Mouse (Mus musculus): ENCODE data around the gene Ulk4.

Gene Ulk4

DNA sequence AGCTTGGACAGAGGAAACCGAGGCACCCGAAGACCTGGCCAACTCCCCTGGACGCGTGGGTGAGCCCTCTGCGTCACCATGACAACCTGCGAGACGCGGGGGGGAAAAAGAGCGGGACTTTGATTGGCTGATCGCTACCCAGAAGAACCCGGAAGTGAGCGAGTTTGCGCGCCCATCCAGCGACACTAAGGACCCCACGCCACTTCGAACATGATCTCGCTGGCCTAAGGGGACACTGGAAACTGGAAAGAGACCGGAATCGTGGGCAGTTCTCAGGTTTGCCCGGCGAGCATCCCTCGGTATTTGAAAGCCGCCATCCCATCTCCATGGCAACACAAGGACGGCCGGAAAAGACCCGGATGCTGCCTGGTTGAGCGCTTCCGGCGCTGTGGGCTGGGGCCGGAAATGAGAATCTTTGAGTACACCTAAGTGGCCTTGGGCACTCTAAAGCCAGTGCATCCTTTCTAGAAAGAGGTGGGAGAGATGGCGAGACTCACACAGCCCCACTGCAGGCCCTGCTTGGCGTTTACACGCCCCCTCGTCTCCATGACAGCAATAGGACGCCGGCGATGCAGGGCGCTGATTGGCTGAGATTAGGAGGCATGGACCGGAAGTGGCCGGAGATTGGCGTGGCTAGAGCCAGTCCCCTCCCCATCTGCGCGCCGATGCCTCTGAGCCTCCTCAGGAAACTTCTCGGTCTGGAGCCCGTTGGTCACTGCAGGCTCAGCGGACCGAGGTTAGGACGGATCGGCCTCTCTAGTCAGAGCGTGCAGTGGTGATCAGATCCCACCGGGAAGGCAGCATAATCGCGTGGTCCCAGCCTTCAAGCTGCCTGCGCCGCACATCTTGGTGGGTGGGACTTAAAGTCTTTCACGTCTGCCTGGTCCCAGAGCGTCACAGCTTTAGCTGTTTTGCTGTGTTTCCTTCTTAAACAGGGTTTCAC lies at the start of gene Ulk4:
TSS of gene Ulk4 (minus strand) at position 80 of the 943 bp plus-strand sequence.
- DNase-seq = peak; percentile 89

DNA sequence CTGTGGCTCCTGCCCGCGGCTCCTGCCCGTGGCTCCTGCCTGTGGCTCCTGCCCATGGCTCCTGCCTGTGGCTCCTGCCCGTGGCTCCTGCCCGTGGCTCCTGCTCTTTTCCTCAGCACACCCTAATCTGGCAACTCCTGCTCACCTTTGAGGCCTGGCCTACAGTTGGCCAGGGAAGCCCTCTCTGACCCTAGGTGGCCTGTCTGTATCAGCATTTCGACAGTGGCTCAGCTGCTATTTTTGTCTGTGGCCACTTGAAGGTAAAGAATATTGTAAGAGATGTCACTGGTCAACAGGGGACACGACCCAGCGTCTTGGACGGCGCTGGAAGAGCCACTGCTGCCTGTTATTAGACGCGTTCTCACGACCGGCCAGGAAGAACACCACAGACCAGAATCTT lies 45.0 kb upstream of the Ulk4 start:
- no peak for DNase-seq

DNA sequence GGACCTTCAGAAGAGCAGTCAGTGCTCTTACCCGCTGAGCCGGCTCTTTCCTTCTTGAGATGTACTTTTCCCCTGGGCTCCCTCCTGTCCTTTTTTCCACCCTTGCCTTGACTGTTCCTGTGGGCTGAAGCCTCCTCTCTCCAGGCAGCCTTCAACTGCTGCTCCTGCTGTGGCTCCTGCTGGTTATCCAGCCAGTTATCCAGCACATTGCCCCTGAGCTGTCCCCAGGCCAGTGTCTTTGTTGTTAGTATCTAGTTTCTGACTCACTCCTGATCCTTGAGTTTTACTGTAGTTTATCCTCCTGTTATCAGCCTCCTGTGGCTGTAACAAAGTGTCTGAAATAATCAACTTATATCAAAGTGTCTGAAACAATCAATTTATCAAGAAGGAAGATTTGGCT lies 44.1 kb upstream of the Ulk4 start:
- DNase-seq = no peak

DNA sequence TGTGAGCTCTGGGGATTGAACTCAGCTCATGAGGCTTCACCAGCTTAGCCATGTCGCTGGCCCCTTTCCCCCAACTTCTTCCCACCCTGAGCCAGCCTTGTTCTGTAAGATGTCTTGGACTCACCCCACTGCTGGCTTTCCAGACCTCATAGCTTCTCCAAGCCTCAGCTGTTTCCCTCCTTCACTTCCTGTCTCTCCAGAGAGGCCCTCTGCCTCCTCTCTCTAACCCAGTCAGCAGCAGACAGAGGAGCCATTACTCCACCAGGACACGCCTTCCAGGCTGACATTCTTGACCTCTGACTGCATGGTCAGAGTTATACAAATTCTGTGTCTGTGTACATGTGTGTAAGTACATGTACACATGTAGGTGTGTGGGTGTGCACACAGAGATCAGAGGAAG lies 43.4 kb upstream of the Ulk4 start:
- DNase-seq = no peak

DNA sequence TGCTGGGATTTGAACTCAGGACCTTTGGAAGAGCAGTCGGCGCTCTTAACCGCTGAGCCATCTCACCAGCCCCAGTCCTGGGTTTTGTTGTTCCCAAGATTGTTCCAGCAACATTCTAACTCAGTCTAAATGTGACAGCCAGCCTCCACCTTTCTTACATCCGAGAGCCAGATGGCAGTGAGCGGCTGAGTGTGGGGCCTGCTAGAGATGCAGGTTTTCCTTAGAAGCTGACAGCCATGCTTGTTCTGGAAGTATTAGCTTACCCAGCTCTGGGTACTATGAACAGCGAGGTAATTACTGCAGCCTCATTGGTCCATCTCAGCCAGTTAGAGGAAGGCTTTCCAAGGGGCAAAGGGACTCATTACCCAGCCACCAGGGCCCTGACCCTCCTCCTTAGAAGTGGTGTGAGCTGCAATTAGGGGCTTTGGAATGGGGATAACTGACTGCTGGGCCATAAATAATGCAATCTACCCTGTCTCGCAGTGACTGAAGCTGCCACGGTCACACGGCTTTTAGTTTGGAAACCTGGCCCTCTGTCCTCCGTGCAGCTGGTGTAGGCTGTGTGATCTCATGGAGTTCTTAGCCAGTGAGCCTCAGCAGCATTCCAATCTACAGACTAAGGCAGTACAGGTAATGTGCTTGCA lies 42.4 kb upstream of the Ulk4 start:
- no peak for DNase-seq

DNA sequence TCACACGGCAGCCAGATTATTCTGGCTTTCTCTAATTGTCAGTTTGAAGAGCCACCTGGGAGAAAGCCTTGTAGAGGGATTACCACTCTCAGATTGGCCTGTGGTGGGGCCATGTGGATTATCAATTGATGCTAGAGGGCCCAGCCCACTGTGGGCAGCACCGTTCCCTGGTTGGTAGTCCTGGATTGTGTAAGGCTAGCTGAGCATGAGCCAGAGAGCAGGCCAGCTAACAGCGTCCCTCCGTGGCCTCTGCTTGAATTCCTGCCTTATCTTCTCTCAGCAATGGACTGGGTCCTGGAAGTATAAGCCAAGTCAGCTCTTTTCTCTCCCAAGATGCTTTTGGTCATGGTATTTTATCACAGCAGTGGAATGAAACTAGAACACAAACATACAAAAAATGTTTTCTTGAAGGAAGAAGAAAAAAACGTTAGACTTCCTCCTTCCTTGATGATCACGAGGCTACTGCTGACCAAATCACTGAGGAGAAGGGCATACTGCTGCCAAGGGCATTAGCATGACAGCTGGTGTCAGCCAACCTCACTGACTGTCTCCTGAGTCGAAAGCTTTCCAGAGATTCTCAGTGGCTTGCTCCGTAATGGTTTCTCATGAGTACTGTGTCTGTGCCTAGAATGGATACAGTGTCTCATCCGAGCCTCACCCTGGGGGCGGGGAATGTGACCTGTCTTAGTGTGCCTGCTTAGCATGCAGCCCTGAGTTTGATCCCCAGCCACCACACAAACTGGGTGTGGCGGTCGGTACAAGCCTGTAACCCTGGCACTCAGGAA lies 39.8 kb upstream of the Ulk4 start:
- DNase-seq = no peak

DNA sequence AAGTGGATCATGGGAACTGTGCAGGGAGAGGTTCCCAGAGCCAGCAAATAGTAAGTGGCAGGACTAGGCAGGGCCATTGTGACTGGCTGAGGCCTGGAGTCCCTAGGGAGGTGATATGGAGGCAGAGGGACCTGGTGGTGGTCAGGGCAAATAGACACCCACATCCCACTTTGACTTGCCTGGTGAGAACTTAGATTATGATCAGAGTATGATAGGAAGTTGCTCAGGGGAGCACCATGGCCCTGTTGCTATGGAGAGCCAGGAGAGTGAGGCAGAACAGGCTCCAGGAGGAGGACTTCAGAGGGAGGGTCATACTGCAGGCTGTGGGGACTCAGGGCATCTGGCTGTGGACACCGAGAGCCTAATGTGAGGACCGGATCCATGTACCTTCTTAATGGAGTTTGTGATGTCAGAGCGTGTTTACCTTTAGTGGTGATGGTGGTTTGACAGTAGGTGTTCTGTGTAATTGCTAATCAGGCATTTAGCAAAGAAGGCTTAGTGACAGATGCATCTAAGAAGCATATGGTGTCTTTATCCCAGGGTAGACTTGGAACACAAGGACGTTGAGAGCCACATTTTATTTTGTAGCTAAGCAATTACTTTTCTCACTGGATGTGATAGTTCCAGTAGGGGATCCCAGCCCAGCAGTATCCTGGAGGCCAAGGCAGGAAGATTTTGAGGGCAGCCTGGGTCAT lies 39.1 kb upstream of the Ulk4 start:
- no peak for DNase-seq

DNA sequence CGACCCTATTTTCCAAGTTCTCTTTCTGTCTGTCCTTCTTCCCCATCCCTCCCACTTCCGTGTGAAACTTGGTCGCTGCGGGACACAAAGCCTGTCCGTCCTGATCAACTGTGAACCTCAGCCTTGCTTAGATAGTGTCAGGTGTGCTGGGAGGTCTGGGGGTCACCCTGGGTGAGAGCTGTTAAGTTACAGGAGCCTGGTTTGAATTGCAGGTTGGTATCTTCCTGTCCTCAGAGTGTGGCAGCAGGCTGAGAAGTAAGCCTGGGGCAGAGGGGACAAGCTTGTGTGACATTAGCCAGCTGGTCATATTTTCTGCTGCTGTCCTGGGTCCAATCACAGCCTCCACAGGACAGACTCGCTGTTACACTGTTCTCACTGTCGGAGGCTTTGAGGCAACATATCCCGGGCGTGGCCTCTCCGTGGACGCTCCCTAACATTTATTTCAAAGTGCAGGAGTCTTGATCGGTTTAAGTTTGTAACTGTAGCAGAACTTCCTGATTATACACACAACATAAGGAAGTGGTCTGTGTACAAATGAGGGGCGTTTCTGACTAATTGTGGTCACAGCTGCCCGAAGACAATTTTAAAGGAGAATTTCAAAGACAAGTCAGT lies 37.6 kb upstream of the Ulk4 start:
- no peak for DNase-seq

DNA sequence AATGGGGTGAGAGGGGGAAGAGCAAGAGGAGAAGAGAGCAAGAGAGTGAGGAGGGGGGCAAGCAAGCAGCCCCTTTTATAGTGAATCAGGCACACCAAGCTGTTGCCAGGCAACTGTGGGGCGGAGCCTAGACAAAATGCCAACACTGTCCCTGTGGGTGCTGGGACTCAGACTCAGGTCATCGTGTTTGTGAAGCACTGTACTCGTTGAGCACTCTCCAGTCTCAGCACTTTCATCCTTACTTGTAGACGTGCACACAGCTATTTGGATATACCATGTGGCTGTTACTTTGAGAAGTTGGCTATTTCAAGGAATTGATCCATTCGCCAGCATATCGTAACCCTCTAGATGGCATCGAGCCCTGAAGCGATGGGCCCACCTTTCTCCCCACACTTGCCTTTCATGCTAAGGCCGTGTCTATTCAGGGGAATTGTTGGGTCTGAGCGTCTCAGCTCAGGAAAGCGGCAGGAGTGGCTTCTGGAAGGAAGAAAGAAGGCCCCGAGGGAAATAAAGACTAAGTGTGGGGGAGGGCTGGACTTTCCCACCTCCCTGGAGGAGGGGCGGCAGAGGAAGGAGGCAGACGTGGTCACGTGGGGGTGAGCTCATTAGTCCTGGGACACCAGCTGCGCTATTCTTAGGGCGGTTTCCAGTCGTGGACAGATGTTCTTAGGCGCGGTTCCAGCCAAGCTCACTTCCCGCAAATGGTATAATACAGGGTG lies 36.8 kb upstream of the Ulk4 start:
- DNase-seq = peak; percentile 40

DNA sequence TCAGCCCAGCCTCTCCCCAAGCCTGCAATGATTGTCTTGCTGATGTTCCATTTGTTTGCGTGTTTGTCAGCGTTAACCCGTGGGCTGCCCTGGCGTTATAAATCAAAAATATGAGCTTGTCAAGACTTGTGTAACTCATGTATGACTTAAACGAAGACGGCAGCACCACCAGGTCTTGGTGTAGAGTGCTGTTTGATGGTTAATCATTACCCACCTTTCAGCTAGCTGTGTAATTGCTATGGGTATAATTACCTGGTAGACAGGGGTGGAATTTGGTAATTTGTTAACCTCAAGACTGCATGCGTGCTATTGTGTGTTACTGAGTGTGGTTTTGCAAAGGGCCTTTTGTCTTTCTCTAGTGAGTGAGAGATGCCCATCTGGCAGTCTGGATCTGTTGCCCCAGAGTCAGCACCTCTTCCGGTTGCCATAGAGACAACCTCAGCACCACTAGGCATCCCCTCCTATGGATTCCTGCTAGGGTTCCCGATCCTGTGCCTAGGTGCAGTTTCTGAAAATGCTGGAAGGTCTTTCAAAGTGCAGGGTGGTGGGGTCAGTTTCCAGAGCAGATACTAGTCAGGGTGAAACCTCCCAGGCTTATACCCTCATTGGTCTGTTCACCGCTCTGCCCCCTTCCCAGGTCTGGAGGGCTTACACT lies 35.4 kb upstream of the Ulk4 start:
- DNase-seq = no peak

DNA sequence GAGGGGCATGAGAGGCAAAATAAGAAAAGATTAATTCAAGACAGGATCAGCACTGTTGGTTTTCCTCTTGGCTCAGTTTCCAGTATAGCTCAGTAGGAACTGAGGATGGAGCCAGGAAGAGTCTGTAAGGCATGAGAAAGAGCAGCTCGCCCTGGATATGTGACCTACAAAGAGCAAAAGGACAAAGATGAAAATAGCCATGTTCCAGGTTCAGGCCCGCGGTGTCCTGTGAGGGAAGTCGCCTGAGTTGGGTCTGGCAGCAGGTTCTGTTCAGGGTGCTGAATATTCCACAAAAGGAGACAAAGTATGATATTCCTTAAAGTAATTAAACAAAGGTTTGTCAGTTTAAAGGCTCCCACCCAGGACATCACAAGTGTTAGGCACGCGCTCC lies 34.8 kb upstream of the Ulk4 start:
- no peak for DNase-seq

DNA sequence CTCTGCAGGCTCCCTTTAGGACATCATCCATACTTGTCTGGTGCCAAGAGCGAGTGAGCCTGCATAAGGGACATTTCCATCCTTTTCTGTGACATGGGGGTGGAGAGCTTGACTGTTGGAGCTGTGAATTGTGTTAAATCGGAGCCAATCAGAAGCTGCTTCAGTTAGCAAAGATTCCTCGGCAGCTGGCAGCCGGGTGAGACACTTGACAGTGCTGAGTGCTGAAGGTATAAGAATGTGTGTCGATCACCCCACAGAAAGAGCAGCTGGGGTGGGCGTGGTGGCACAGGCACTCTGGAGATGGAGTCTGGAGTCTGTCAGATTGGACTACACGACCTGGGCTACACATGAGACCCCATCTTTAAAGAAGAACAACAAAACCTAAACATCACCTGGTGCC lies 33.5 kb upstream of the Ulk4 start:
- no peak for DNase-seq

DNA sequence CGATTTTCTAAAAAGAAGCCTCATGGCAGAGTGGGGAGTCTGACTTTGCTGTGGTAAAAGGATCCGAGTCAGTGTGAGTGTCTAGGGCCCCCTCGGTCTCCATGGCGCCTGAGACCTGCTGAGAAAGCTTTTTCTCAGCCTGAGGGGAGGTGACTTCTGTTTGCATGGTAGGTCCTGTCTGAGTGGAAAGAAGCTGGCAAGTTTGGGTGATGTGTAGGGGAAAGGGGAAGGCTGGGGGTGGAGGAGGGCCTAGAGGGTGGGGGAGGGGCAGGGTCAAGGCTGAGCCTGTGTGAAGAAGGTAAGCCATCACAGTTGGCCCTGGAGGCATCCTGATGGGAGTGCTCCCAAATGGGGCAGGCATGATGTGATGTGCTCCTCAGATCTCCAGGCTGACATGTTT lies 32.3 kb upstream of the Ulk4 start:
- DNase-seq = no peak

DNA sequence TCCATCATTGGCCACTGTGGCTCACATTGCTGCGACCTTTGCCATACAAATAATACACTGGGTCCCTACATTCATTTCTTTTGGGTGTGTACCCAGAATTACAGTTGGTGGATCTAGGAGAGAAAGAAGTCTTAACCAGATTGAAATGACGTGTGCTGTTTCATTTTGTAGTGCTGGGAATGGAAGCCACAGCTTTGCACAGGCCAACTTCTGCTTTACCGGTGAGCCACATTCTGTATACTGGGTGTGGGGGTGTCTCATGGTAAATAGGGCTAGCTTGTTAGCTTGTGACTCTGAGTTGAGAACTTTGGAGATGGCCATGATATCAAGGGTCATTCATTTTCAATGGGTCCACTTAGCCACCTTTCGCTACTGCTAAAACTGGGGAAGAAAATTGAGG lies 28.5 kb upstream of the Ulk4 start:
- no peak for DNase-seq

DNA sequence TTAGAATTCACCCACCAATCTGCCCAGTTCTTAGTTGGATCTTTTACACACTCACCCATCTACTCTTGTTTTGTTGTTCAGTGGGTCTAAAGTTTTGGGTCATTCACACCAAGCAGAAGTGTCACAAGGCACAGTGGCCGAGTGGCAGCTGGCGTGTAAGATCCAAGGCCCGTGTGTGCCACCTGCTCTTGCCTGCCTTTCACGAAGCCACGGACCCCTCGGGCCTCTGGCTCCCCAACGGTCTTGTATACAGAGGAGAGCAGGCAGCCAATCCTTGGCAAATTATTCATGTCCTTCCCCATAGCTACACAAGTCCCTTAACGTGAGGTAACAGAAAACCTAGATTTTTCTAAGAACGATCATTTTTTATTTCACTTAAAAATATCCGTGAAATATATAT lies 27.5 kb upstream of the Ulk4 start:
- DNase-seq = no peak

DNA sequence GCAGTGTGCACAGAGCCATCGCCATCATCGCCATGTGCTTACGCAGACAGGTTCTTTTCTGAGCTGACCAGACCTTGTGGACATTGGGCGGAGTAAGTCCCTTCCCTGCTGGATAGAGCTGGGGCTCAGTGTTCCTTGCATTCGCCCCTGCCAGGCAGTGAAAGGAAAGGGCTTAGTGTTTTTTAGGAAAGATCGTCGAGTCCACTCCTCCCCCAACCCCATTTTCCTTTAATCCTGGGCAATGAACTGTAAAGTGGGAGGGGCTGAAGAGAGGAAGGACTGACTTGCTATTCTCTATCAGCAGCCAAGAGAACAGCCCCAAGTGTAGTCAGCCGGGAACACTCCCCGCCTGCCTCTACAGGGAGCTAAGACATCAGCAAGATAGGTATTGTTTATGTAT lies 26.8 kb upstream of the Ulk4 start:
- no peak for DNase-seq

DNA sequence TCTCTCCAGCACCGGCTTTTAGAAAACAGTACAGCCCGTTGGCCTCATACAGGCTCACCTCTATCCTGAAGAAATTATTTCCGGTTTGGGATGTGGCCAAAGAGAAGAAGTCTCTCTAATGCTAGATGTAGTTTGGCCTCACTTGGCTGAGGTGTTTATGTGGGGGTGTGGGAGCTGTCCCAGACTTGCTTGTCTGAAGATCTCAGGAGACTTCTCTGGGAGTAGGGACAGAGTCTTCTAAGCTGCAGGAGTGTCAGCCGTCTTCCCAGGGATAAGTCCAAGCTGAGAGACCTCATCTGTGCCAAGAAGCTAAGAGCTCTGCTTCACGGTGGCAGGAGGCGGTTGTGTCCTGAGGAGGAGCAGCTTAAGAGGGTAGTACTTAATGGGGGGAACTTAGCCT lies 26.1 kb upstream of the Ulk4 start:
- DNase-seq = no peak

DNA sequence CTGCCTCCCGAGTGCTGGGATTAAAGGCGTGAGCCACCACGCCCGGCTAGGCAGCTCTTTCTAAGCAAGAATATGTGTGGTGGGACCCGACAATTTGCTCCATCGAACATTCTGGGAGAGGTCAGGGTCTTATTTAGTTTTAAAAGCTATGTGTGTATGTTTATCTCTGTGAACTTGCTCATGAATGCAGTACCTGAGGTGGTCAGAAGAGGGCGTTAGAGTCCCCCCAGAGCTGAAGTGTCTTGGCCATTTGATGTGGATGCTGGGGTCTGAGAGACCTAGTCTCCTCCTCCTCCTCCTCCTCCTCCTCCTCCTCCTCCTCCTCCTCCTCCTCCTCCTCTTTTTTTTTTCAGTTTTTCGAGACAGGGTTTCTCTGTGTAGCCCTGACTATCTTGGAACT lies 25.5 kb upstream of the Ulk4 start:
- DNase-seq = peak; percentile 43

DNA sequence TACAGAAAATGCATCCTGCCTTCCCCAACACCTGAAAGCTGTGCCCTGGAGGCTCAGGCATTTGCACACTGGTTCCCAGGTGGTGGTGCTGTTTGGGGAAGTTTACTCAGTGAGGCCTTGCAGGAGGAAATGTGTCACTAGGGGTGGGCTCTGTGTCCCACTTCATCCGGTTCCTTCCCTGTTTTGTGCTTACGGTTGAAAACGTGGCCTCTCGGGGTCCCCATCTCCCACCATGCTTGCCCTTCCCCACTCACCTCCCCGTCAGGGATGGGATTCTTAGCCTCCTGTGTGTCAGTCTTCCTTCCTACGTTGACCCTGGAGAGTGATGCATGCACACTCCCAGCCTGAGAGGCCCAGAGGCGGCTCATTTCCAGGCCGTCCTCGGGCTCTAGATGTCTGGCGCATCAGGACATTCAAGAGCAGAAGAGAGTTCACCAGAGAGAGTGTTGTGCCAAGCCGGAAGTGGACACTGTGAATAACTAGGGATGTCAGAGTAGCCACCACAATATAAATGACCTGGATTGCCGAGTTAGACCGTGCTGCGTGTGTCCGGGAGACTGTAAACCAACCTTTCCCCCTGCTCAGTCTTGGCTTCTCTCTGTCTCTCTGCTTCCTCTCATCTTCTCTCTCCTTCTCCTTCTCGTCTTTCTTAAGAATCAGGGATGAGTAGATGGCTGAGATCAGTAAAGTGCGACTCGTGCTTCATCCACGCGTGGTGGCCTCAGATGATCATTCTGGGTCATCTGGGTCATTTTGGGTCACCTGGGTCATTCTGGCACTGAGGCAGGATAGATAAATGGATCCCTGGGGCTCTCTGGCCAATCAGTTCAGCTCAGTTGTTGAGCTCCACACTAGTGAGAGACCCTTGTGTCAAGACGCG lies 24.3 kb upstream of the Ulk4 start:
- DNase-seq = peak; percentile 55

DNA sequence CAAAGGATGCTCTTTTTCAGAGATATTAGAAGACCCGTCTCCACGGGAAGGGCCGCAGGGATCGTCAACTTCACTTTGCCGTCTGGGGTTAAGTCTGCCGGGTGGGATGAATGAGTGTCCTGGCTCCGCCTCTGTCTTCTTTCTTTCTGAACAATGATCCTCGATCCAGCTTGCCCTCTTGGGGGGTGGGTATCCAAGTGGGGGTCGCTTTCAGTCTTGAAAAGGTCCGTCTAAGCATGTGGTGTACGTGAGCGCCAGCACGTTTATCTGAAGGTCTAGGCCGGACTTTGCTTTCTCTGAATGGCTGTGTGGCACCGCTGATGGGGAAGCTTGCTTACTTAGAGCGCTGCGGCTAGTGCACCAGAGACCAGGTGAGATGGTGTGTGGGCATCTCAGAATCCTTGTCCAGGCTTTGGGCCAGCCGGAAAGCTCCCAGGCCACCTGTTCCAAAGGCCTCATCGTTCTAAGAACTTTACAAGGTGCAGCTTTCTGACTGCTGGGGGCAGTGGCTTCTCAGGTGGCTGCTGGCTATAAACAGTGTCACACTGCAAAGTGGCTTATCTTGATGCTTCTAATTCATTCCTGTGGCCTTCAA lies 23.1 kb upstream of the Ulk4 start:
- DNase-seq = no peak

All from thymus, postnatal 25 days (tissue).